Mouse (Mus musculus) neural tube, embryonic 14.5 days (tissue): Measurements from ENCODE around the gene Satb1. TPM values are rescaled to one million over a fixed set of nuclear protein-coding genes. Genes with fewer than 3 reads are reported as not detected.

ENCODE experiments used
- ATAC-seq: fragments of 200-750 bp; cut with Nextera tagmentation; 2 replicates; pipeline ENCODE4 v1.8.0; 2017; ENCODE audit warnings: low read depth, mild to moderate bottlenecking, moderate TSS enrichment, moderate library complexity
- H3K27ac ChIP-seq: fragments of 300-500 bp; sonication (generic); 2 replicates; pipeline ENCODE4 v1.5.1; 2014; ENCODE audit warnings: low read depth, mild to moderate bottlenecking, control low read depth, low read length, moderate library complexity, mixed read lengths
- H3K27me3 ChIP-seq: fragments of 300-500 bp; sonication (generic); 2 replicates; pipeline ENCODE4 v1.6.1; 2014; ENCODE audit warnings: low read length; ENCODE audit not compliant: control insufficient read depth, insufficient read depth
- H3K36me3 ChIP-seq: fragments of 300-500 bp; sonication (generic); 2 replicates; pipeline ENCODE4 v1.6.1; 2014; ENCODE audit warnings: low read length, mixed read lengths; ENCODE audit not compliant: control insufficient read depth, insufficient read depth
- H3K4me1 ChIP-seq: fragments of 300-500 bp; sonication (generic); 2 replicates; pipeline ENCODE4 v1.6.1; 2014; ENCODE audit warnings: low read length; ENCODE audit not compliant: control insufficient read depth, insufficient read depth
- H3K4me2 ChIP-seq: fragments of 300-500 bp; sonication (generic); 2 replicates; pipeline ENCODE4 v1.6.1; 2014; ENCODE audit warnings: mild to moderate bottlenecking, low read depth, low read length, control low read depth
- H3K4me3 ChIP-seq: fragments of 300-500 bp; sonication (generic); 2 replicates; pipeline ENCODE4 v1.5.1; 2014; ENCODE audit warnings: low read depth, low read length, control low read depth, mixed read lengths
- H3K9ac ChIP-seq: fragments of 300-500 bp; sonication (generic); replicated peaks from 2 replicates; pipeline ENCODE4 v1.6.1; 2014; ENCODE audit warnings: low read depth, mild to moderate bottlenecking, control low read depth, low read length, mixed read lengths
- H3K9me3 ChIP-seq: fragments of 300-500 bp; sonication (generic); 2 replicates; pipeline ENCODE4 v1.6.1; 2016; ENCODE audit warnings: low read length; ENCODE audit not compliant: control insufficient read depth
- WGBS: fragments of 180-500 bp; shearing (Covaris S2); extraction: QIAGEN DNeasy Blood & Tissue Kit; methylation state at CpG from one replicate; pipeline ENCODE4 v1.1.7; 2014; 5-methylcytosine and 5-hydroxymethylcytosine counted together
- polyA plus RNA-seq: library from polyadenylated mRNA; unstranded; fragments of >200 nt; fragmentation: Nextera tagmentation; extraction: Ambion mirVana; gene quantifications from 2 replicates; pipeline ENCODE4 v1.2.1, GENCODE M21; 2014

Gene Satb1
- polyA plus RNA-seq, 1 experiment from 2014 or later = 60.5 TPM

DNA sequence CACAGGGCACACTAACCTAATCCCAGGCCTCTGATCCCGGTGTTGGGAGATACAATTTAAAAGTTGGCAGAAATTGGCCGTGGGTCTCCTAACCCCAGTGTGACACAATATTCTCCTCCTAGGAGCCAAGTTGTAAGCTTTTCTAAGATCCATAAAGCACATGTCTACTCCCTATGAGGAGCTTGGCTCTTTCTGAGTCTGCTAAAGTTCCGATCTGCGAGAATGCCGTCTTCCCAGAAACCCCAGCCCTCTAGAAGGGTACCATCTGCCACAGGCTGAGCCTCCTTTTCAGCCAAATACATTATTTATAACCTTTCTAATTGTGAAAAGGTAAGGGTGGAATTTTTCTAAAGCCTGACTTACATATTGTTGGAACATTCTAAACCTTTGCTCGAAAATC is 43.3 kb downstream of the Satb1 start:
- H3K4me3 ChIP-seq = no peak overlapping the region
- no peak overlapping the region for H3K27ac ChIP-seq
- H3K36me3 ChIP-seq = no peaks in the 10 kb centered on the region
- H3K4me2 ChIP-seq = no peak overlapping the region
- H3K9ac ChIP-seq = no peak overlapping the region
- ATAC-seq = no peak
- peaks cover 9% of the 10 kb centered on the region; the same call in 1 of the 2 replicates for H3K4me1 ChIP-seq
- H3K27me3 ChIP-seq = no peaks in the 10 kb centered on the region
- 54% methylated on average over 6 of the region's 6 CpGs for WGBS
- no peaks in the 10 kb centered on the region for H3K9me3 ChIP-seq

DNA sequence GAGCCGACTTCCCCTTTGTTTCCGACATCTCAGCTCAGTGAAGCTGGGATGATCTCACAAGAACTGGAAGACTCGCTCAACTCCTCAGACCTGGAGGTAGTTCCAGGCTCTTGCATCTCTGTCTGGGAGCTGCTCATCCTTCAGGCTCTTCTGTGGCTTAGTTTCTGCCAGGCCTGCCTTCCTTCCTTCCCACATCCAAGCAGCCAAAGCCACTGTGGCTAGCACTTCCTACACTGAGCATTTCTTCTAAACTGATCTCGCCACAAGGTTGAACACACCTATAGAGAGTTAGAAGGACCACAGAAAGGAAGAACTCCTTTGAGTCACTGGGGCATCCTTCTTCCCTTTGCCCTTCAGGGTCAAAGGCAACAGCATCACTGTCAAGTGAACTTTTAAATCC is 44.0 kb downstream of the Satb1 start:
- no peak overlapping the region for H3K9ac ChIP-seq
- peaks cover 9% of the 10 kb centered on the region; the same call in 1 of the 2 replicates for H3K4me1 ChIP-seq
- 92% methylated on average over 4 of the region's 4 CpGs for WGBS
- H3K4me2 ChIP-seq = no peak overlapping the region
- H3K27me3 ChIP-seq = no peaks in the 10 kb centered on the region
- H3K4me3 ChIP-seq = no peak overlapping the region
- H3K9me3 ChIP-seq = no peaks in the 10 kb centered on the region
- no peaks in the 10 kb centered on the region for H3K36me3 ChIP-seq
- H3K27ac ChIP-seq = no peak overlapping the region
- ATAC-seq = no peak

GRCm38 (mm10) chr17:51787955-51788354 is 45.1 kb downstream of the Satb1 start:
- H3K9ac ChIP-seq = no peak overlapping the region
- ATAC-seq = no peak
- peaks cover 9% of the 10 kb centered on the region; the same call in 1 of the 2 replicates for H3K4me1 ChIP-seq
- H3K4me3 ChIP-seq = no peak overlapping the region
- 93% methylated on average over 2 of the region's 2 CpGs for WGBS
- H3K27ac ChIP-seq = no peak overlapping the region
- H3K36me3 ChIP-seq = no peaks in the 10 kb centered on the region
- H3K4me2 ChIP-seq = no peak overlapping the region
- no peaks in the 10 kb centered on the region for H3K27me3 ChIP-seq
- H3K9me3 ChIP-seq = no peaks in the 10 kb centered on the region

- peaks cover 10% of the 10 kb centered on the region for H3K36me3 ChIP-seq
- no peak overlapping the region for H3K4me2 ChIP-seq
- H3K9ac ChIP-seq = no peak overlapping the region
- H3K9me3 ChIP-seq = no peaks in the 10 kb centered on the region
- peaks cover 7% of the 10 kb centered on the region; the same call in 1 of the 2 replicates for H3K4me1 ChIP-seq
- no peak overlapping the region for H3K4me3 ChIP-seq
- no peak overlapping the region for H3K27ac ChIP-seq
- H3K27me3 ChIP-seq = no peaks in the 10 kb centered on the region
- ATAC-seq = no peak
- 95% methylated on average over 2 of the region's 2 CpGs for WGBS
Measured at GRCm38 (mm10) chr17:51786050-51786449, 47.0 kb downstream of the Satb1 start.

DNA sequence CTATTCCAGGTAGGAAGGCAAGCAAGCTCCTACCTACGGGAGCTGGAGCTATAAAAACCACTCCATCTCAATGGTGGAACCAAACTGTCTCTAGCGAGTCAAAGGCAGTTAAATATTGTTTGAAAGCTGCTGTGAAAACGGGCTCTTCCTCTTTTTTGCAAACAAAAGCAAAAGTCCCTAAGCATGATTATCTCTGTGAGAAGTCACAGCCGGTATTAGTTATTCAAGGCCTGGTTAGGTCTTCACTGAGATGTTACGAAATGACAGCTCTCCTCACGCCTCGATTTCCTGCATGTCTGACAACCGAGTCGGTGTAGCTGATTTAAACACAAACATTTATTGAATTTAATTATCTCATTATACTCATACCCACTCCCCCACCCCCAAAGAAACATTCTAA is 48.2 kb downstream of the Satb1 start:
- ATAC-seq = no peak
- 80% methylated on average over 9 of the region's 9 CpGs for WGBS

GRCm38 (mm10) chr17:51783591-51784279 is 49.4 kb downstream of the Satb1 start:
- no peaks in the 10 kb centered on the region for H3K27me3 ChIP-seq
- WGBS = 77% methylated on average over 8 of the region's 8 CpGs
- no peak overlapping the region for H3K9ac ChIP-seq
- ATAC-seq = no peak
- no peak overlapping the region for H3K4me2 ChIP-seq
- no peak overlapping the region for H3K4me3 ChIP-seq
- H3K36me3 ChIP-seq = peaks cover 10% of the 10 kb centered on the region
- no peaks in the 10 kb centered on the region for H3K9me3 ChIP-seq
- H3K27ac ChIP-seq = no peak overlapping the region
- H3K4me1 ChIP-seq = no peaks in the 10 kb centered on the region

More for the DNA sequence above, 48.2 kb downstream of the Satb1 start:
- H3K4me2 ChIP-seq = no peak overlapping the region
- H3K27ac ChIP-seq = no peak overlapping the region
- H3K4me1 ChIP-seq = no peaks in the 10 kb centered on the region
- peaks cover 10% of the 10 kb centered on the region for H3K36me3 ChIP-seq
- no peaks in the 10 kb centered on the region for H3K9me3 ChIP-seq
- no peak overlapping the region for H3K4me3 ChIP-seq
- no peaks in the 10 kb centered on the region for H3K27me3 ChIP-seq
- H3K9ac ChIP-seq = no peak overlapping the region

GRCm38 (mm10) chr17:51780036-51780435 is 53.1 kb downstream of the Satb1 start:
- Histone ChIP-seq H3K27me3 (no peaks in the 10 kb centered on the region), H3K4me3 (no peak overlapping the region), H3K9ac (no peak overlapping the region), H3K4me2 (no peak overlapping the region), H3K9me3 (no peaks in the 10 kb centered on the region), H3K36me3 (peaks cover 12% of the 10 kb centered on the region), H3K4me1 (no peaks in the 10 kb centered on the region), H3K27ac (no peak overlapping the region)
- ATAC-seq = no peak
- 94% methylated on average over 11 of the region's 11 CpGs for WGBS

DNA sequence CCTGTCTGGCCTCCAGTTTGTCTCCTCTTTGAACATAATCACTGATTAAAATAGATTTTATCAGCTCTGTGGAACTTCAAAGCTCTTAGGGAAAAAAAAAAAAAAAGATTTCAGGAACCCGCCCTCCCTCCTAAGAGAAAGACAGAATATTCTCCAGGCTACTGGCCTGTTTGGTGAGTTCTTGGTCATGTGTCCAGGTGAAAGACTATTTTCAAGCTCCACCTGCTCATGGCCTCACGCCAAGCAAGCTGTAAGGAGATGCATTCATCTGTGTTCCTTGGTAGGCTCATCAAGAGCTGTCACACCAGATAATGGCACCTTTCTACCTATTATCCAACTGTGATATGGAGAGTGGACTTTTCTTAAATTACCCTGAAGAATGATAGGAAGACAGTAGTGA is 54.1 kb downstream of the Satb1 start:
- Histone ChIP-seq H3K36me3 (peaks cover 15% of the 10 kb centered on the region), H3K27ac (no peak overlapping the region), H3K9ac (no peak overlapping the region), H3K9me3 (no peaks in the 10 kb centered on the region), H3K4me2 (no peak overlapping the region), H3K4me1 (no peaks in the 10 kb centered on the region), H3K4me3 (no peak overlapping the region), H3K27me3 (no peaks in the 10 kb centered on the region)
- ATAC-seq = no peak
- 86% methylated on average over 2 of the region's 2 CpGs for WGBS

GRCm38 (mm10) chr17:51777813-51778212 is 55.3 kb downstream of the Satb1 start:
- Histone ChIP-seq H3K9me3 (no peaks in the 10 kb centered on the region), H3K27me3 (no peaks in the 10 kb centered on the region), H3K4me1 (no peaks in the 10 kb centered on the region), H3K27ac (no peak overlapping the region), H3K4me2 (no peak overlapping the region), H3K4me3 (no peak overlapping the region), H3K36me3 (peaks cover 18% of the 10 kb centered on the region), H3K9ac (no peak overlapping the region)
- WGBS = 79% methylated on average over 1 of the region's 1 CpGs
- ATAC-seq = no peak
